Mouse (Mus musculus) induced T-regulatory cell, adult 2 months (primary cell): ENCODE results near the gene Sorcs1.

Source experiments
- DNase-seq: peaks from one replicate; pipeline ENCODE4 v3.0.0-alpha.2; 2012; ENCODE audit warnings: low read depth

Gene Sorcs1

DNA sequence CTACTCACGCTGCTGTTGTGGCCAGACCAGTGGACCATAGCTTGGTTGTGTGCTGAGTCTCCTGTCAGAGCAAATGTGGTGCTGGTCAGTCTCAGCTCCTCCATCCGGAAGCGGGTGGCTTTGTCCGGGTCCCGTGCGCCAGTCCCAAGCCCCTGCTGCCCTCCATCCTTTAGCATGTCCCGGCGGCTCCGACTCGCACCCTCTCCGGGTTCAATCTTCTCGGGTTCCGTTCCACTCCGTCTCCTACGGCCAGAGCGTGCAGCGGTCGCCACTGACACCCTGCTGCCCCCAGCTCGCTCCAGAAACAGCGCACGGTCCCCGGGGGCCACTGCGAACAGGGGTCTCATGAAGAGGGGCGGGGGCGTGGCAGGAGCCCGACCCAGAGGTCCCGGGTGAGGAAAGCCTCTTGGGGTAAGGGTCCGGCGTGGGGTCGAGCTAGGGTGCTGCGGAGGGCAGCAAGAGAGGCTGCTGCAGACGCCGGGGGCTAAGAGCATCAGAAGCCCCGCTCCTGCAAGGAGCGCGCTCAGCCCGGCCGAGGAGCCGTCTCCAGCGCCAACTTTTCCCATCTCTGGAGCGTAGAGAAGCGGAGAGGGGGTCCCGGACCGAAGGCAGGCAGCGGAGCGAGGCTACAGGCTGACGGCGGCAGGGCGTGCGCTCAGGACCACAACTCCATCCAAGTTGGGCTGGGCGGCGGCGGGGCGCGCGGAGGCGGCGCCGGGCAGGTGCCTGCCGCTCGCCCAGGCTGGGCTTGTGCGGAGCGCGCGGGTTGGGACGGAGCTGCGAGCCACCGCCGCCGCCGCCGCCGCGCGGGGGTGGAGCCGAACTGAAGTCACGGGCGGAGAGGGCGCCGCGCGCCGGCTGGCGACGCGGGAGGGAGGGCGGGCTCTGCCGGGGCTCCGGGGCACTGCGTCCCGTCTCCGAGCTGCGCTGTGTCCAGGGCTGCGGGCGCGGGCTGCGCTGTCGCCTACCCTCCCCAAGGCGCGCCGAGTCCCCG is at the start of gene Sorcs1:
Gene Sorcs1 (minus strand): TSS at position 744 of the 994 bp plus-strand sequence.
- DNase-seq: no peak

DNA sequence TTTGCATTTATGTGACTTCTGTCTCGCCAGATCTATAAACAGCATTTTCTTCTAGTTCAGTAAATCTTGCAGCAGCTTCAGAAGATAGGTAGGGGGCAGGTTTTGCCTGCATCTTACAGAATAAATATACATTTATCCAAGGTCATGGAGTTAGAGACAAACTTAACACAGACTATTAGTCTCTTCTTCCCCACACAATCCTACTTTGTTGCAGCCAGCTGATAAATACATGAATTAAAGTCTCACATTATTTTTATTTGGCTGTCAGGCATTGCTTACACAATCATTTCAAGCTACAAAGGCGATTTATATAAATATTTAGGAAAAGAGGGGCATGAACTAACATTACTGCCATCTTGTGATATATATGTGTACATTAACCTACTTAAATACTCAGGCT is 4.8 kb upstream of the Sorcs1 start:
- DNase-seq: no peak

DNA sequence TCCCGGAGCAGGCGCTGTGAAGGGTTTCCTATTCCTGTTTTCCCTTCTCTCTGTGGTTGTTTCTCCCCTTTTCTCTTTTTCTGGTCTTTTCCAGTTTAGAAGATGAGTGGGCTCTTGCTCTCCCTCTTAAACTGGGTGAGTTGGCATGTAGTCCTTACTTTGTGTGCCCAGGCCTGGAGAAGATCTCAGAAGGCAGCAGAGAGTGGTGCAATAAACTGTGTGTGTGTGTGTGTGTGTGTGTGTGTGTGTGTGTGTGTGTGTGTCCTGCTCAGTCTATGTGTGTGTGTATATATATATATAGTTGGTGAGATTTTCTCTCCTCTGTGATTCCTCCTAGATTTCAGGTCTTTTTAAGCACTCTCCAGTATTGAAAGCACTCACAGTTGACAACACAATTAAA is 500 bp upstream of the Sorcs1 start:
- no peak for DNase-seq

DNA sequence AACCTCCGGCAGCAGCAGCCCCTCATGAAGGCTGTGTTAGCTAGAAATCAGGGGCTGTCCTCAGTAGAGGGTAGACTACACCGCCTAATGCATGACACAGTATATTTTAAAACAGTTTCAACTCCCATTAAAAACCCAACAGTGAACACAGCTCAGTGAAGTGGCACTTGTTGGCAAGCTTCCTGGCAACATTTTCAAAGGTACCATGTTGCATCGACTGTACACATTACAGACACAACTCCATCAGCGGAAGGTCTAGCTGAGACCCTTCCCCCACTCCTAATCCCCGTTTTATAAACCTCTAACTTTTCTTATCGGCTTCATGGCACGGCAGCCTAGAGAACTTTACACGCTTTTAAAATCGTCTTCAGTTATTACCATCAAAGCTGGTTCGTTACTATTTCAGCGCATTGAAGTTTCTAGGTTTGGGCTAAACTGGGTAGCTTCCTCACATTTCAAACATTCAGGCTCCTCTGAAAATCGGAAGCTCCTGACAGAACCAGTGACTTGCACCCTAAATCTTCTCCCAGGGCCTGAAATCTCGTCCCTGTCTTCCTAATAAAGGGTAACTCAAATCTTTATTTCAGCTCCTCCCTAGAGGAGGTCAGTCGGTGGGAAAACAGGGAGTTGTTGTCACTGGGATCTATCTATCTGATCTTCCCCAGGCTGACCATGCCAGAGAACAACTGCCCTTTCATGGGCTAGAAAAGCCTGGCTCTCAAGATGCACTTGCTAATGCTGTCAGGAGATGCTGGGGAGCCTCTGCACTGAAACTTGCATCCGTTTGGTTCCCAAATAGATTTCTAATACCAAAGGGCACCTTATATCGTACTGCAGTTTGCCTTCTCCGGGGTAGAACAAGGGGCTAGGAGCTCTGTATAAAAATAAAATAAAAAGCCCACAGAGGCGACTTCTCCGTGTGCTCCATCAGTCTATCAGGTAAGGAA is 1.6 kb downstream of the Sorcs1 start:
- no peak for DNase-seq

DNA sequence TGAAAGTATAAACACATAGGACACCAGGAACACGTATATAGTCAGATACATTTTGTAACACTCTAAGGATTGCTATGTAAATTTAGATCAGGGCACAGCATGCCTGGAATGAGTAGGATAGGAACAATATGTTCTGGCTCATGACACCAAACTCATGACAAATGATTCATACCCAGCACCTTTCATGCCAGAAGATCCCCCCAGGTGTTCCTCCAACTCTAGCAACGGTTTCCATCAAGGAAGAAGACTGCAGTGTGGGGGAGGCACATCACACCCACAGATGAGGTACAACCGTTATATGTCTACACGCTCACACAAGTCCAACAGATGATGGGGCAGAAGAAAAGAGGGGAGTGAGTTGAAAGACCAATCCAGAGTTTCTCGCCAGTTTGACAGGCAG is 3.5 kb downstream of the Sorcs1 start:
- no peak for DNase-seq

DNA sequence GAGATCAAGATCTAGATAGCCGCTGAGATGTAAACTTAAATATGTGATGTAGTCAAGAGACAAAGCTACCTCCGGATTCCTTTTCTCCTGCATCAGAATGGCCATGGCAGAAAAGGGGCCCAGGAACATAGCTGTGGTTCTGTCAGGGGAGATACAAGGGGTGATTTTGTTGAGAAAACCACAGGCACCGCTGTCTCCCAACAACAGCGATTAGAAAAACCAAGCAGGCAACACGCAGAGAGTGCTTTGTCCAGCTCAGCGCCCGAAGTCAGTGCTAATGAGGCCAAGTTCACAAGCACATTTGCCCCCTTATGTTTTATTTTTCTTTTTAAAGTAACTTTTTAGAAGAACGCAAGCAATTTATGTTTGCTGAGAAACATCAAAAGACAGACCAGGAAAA is 10.9 kb downstream of the Sorcs1 start:
- DNase-seq: no peak

DNA sequence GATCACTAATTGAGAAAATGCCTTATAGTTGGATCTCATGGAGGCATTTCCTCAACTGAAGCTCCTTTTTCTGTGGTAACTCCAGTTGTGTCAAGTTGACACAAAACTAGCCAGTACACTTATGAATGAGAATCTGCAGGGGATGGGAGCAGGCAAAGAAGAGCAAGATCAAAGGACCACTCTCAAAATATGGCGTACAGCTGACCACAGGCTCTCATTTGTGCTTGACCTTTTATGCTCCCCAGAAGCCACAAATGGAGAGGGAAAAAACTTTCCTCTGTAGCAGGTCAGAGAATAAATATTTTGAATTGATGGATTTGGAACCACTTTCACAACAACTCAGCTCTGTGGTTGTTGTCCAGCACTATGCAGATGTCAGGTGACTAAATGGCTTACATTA is 14.1 kb downstream of the Sorcs1 start:
- DNase-seq: no peak

DNA sequence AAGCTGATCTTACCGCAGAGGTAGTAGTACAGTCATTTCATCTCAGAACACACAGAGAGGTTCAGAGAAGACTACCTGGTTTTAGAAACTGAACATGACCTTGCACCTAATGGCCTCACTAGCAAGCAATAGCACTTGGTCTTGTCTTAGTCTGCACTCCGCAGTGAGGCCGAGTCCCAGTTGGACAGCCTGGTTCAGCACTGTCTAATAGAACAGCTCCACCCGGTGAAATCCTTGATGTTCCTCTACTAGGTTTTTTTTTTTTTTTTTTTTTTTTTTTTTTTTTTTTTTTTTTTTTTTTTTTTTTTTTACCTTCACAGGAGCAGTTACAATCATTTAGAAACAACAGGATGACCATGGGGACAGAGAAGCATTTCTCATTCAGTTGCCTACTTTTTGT is 19.3 kb downstream of the Sorcs1 start:
- DNase-seq: no peak

DNA sequence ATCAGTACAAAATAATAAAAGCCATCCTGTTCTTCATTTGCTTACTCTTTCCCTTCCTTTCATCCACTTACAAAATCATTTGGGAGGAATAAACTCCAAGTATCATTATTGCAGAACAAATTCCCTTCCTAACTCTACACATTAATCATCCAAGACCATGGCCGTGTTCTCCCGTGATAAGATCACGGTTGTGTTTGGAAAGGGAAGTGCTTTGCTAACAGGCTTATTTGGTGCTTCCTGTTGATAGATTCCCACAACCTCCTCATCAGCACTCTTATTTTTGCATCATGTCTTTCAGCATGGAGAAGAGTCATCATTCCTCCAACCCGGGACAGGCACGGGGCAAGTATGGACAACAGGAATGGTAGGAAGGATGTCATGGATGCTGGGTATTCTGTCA is 25.7 kb downstream of the Sorcs1 start:
- no peak for DNase-seq

DNA sequence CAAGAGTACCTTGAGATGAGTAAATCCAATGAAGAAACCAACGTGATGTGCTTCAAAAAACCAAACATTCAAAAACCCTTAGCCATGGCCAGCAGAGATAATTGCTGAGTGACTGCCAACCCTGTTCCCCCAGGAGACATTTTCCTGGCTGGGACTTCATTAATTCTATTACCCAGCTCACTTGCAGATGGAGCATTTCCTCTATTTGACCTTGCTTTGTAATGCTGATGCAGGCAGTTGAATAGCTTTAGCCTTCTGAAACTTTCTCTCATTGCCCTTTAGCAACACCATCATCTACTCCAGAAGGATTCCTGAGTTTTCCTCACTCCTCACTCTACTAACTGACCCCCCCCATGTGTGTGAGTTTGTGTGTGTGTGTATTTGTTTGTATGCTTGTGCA is 34.6 kb downstream of the Sorcs1 start:
- DNase-seq: no peak

DNA sequence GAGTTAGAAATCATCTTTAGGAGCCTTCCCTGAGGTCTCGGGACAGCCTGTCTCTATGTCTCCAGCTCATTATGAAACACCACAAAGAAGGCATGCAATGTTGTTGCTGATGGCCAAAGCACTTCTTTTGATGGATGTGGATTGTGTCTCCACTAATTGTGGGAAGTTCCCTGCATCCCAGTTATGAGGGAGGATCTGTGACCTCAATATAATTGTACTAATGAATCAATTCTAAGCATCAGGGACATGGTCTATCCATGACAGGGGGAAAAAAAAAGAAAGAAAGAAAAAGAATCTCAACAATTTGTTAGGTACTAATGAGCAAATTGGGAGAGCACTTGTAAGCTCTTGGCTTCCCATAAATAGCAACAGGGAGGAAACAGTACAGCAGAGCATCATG is 36.3 kb downstream of the Sorcs1 start:
- DNase-seq: no peak

DNA sequence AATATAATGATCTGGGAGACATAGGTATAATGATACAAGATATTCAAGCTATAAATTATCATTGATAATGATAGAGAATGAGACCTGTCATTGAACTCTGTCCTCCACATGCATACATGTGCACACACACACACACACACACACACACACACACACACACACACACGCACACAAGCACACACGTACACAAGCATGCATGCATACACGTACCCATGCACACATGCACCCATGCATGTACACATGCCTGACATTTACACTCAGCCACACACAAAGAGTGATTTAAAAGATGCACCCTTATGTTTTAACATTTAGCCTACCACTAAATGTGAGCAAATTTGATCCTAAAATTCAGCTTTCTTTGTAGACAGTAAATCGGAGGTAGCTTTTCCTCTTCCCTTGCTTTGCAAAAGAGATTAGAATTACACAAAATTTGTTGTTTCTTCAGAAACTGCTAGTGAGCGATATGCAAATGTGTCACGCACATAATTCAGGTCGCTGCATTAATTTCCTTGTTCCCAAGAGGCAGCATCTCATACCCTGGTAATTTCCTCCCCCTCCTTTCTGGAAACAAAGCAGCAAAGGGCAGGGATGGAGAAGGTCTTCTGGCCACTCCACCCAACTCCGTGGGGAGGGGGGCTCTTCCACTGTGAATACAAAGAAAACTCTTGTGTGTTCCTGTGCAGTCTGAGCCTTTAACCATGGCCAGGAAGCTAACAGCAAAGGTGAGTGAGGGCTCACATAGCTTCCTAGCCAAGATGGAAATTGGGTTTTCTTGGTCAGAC is 38.0 kb downstream of the Sorcs1 start:
- no peak for DNase-seq

DNA sequence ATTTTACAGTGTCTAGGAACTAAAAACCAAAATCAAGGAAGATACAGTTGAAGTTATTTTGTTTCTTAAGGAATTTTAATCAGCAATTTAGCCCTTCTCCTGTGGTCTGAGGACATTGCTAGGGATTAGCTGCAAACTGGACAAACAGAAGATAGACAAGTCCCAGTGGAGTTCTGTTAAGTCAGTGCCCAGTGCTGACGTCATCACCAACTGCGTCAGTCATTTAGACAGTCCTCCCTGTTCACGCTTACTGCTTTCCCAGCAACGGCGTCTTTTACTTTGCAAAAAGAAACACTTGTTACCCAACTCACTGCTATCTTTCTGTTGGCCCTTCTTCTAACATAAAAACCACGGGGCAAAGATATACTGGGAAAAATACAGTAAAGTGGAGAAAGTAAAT is 40.3 kb downstream of the Sorcs1 start:
- DNase-seq: no peak

DNA sequence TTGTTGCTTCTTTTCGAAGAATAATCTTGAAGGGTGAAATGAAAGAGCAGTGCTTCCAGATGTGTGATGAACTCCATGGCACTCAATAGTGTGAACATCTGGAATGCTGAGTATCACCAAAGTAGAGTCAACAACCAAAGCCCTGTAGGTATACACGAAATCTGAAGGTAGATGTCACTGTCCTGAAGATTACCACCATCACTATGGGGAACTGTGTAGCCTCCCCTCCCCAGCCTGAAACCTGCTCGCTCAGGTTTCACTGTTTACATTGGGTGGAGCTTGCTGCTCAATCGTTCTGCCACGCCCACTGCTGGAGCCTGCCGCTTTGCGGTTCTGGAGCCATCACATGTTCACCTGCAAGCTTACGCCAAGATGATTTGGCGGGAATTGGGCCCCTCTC is 64.4 kb downstream of the Sorcs1 start:
- DNase-seq: no peak

DNA sequence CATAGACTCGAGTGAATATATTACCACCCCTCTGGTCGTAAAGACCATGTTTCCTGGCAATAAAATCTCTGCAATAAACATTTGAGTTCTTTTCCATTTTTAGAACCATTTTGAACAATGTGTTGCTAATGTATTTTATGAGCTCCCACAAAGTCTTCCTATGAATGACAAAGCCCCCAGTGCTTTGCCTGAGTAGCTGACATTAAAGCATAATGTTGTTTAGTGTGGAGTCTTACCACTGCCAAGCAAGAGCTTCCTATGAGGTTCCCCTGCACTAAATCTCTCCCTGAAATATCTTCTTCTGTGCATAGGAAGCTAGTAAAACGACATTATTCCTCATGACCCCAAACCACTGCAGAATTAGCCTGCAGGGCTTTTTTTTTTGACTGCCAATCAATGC is 66.8 kb downstream of the Sorcs1 start:
- DNase-seq: no peak

DNA sequence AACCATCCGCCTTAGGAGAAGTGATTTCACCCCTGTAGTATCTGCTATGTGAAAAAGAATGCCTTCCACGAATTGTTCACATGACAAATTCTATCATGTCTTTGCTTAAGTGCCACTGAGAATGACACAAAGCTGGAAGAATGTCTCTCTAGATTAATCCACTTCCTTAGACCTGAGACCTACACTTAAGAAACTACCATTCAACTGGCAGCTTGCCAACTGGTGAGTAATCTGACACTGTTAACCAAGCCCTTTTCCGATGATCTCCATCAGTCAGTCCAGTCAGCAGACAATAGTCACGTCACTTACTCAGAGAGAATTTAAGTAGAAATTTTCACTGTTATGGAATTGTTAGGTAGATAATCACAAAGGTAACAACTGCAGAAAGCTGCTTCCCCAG is 74.6 kb downstream of the Sorcs1 start:
- no peak for DNase-seq

DNA sequence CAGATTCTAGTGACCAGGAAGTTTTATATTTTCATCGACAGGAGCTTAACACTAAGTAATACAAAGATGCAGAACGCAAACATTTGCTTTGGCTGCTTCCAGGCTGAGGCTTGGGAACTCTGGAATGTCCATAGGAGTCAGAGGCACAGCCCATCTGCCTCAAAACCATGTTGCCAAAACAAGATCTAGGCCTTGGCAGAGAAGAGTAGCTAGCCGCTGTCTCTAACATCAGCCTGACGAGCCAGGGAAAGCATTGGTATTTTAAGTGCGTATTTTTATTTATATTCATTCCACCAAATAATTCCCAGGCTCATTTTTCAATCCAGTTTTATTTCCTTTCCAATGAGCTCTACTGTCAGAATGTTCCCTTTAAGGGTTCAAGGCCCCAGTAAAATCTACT is 75.1 kb downstream of the Sorcs1 start:
- DNase-seq: no peak

DNA sequence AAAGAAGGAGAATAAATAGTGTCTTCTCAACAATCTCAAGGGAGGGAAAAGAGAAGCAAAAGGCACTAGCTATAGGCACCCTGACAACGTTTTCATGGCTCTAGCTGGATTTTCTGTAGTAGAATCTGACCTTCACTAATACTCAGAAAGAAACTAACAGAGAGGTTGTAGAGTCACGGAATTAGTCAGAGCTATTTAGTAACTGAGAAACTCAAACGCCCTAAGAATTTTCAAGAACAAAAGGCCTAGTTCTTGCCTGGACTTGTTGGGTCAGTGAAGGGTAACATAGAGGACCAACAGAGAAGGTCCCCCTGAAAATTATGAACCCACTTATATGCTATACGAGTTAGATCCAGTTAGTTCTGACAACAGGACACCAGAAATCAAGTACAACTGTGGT is 81.1 kb downstream of the Sorcs1 start:
- DNase-seq: no peak

DNA sequence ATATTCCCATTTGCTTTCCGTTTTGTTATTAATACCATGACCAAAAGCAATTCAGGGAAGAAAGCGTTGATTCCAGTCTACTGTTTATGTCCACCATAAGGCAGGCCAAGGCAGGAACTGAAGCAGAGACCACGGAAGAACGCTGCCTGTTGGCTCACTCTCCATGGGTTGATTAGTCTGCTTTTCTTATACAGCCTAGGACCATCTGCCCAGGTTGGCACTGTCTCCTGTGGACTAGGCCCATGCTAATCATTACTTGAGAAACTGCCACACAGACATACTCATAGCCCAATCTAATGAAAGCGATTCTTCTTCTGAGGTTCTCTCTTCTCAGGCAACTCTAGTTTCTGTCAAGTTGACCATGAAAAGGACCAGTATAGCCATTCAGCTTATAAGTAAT is 92.3 kb downstream of the Sorcs1 start:
- DNase-seq: no peak

DNA sequence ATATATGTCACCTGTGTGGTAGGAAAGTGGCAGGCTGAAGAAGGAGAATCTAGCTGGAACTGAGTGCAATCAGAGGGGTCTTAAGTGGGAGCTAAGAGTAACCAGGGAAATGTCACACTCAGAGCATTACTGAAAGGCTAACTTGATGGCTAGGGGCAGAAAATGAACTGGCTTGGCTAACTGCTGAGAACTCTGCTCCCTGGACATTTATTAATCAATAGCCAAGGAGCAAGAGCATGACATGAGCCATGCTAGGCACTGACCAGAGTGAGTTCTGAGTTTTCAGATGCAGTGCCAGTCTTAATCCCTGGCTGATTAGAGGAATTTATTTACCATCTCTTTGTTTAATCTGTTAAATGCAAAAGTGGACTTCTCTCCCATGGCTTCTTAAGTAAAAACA is 95.5 kb downstream of the Sorcs1 start:
- no peak for DNase-seq

DNA sequence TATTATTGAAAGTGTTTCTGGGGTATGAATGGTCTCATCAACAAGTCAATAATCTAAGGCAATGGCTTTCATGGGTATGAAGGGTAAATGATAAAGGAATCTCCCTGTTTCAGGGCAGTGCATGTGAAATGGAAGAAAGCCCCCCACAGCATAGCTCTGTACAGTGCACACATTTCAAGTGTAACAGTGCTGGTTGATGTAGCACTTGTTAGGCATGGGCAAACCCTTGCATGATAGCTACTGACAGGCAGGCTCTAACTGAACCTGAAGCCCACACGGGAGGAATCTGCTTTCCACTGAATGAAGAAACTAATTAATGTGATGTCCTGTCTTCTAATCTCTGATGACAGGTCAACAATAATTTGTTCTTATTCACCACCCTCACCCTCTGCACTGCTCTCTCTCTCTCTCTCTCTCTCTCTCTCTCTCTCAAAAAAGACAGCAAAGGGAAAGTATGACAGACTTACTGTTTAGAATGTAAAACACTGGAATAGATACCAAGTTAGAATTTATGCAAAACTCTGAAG is 108.7 kb downstream of the Sorcs1 start:
- no peak for DNase-seq

DNA sequence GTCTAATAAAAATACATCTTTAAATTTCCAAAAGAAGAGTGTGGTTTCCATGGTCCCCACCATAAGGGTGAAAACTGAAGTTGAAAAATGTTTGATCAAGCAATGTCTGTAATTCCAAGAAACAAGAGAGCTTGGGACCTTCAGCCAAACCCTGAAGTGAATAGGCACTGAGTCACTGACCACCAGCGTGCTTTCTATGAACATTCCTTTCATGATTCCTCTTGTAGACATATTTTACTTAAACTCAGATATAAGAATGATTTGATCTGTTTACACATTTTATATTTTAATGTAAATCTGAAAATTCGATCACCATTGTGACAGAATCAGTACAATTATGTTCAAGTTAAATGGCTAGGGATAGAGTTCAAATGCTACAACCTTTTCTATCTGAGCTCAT is 112.1 kb downstream of the Sorcs1 start:
- no peak for DNase-seq
